ENCODE assay signal across 8 mouse cellular contexts in genomic region chr3:34662712-34663655, GRCm38 (mm10). TPM values are rescaled to one million over a fixed set of nuclear protein-coding genes. Genes with fewer than 3 reads are reported as not detected.
DNase-seq lines count a peak whose midpoint lies in the region; ATAC-seq and TF ChIP-seq lines count a peak whose summit lies in the region.

No protein-coding gene starts in this region.

- H3K36me3 ChIP-seq in liver, embryonic 11.5 days (ENCODE audit: control insufficient read depth, insufficient read depth, low read length) = no peaks in the 10 kb centered on the region
- no peaks in the 10 kb centered on the region for H3K36me3 ChIP-seq in stomach, postnatal 0 days (ENCODE audit: control insufficient read depth, insufficient read depth, low read length)

- 8% methylated on average over 53 of the region's 53 CpGs for WGBS in cerebellum, adult 2 months
- 2% methylated on average over 53 of the region's 53 CpGs for WGBS in liver, embryonic 11.5 days
- WGBS in stomach, postnatal 0 days = 3% methylated on average over 53 of the region's 53 CpGs

- no peak for TF ChIP-seq CTCF in cerebellum, adult 2 months (IDR thresholded peaks at IDR 0.05; ENCODE audit: borderline replicate concordance, insufficient read depth, low read depth, low read length)
- TF ChIP-seq CTCF in stomach, postnatal 0 days (IDR thresholded peaks at IDR 0.05; ENCODE audit: low read depth) = no peak

- peak overlapping the region; percentile 35; the same call in 1 of the 2 replicates for H3K27ac ChIP-seq in cerebellum, adult 2 months (ENCODE audit: insufficient read depth, low read length)
- H3K27ac ChIP-seq in liver, embryonic 11.5 days (ENCODE audit: low read depth, low read length) = no peak overlapping the region
- H3K27ac ChIP-seq in stomach, postnatal 0 days (replicated peaks) = peak overlapping the region; percentile 95

- no peak for ATAC-seq in liver, embryonic 11.5 days (replicated peaks; ENCODE audit: low FRiP score)
- ATAC-seq in stomach, postnatal 0 days (ENCODE audit: low FRiP score, low TSS enrichment) = no peak

- TF ChIP-seq EP300 in stomach, postnatal 0 days (optimal IDR thresholded peaks at IDR 0.05) = no peak

- H3K27me3 ChIP-seq in cerebellum, adult 2 months (ENCODE audit: control insufficient read depth, insufficient read depth, low read length) = peaks cover 10% of the 10 kb centered on the region; the same call in 1 of the 2 replicates
- H3K27me3 ChIP-seq in liver, embryonic 11.5 days (replicated peaks; ENCODE audit: control insufficient read depth, insufficient read depth, low read length) = peaks cover 99% of the 10 kb centered on the region
- peaks cover 4% of the 10 kb centered on the region; the same call in 1 of the 2 replicates for H3K27me3 ChIP-seq in stomach, postnatal 0 days (ENCODE audit: control insufficient read depth, insufficient read depth, low read length)

- H3K4me2 ChIP-seq in liver, embryonic 11.5 days = peak overlapping the region; percentile 50
- H3K4me2 ChIP-seq in stomach, postnatal 0 days (replicated peaks; ENCODE audit: low read depth) = peak overlapping the region; percentile 68

- DNase-seq in cerebellum, adult 2 months = no peak
- DNase-seq in cerebellum, adult 9-11 months = no peak
- peak; percentile 50 to 51 for DNase-seq in right cerebral cortex, postnatal 10 days (ENCODE audit: low spot score in 2 of 2)
- DNase-seq in right cerebral cortex, adult 18-20 months = no peak
- DNase-seq in liver, embryonic 11.5 days (ENCODE audit: low spot score) = no peak
- peak; percentile 47 for DNase-seq in stomach, postnatal 0 days (ENCODE audit: low spot score)
- DNase-seq in adrenal gland, adult 18-20 months (ENCODE audit: low spot score in 2 of 2) = no peak
- no peak for DNase-seq in frontal cortex, postnatal 25 days (ENCODE audit: low spot score in 2 of 2)

- no peak overlapping the region for H3K9ac ChIP-seq in liver, embryonic 11.5 days (ENCODE audit: low read depth, low read length)
- peak overlapping the region; percentile 63 for H3K9ac ChIP-seq in stomach, postnatal 0 days (ENCODE audit: low read length)

- no peak for TF ChIP-seq POLR2A in cerebellum, adult 2 months (IDR thresholded peaks at IDR 0.05; ENCODE audit: borderline replicate concordance, insufficient read depth, low read length)

- H3K9me3 ChIP-seq in liver, embryonic 11.5 days (ENCODE audit: control insufficient read depth, low read length) = no peaks in the 10 kb centered on the region
- no peaks in the 10 kb centered on the region for H3K9me3 ChIP-seq in stomach, postnatal 0 days (ENCODE audit: control insufficient read depth, low read length)

- H3K4me3 ChIP-seq in cerebellum, adult 2 months (replicated peaks; ENCODE audit: insufficient read depth, low read depth, low read length) = no peak overlapping the region
- no peak overlapping the region for H3K4me3 ChIP-seq in liver, embryonic 11.5 days (ENCODE audit: low read depth, low read length)
- peak overlapping the region; percentile 48 for H3K4me3 ChIP-seq in stomach, postnatal 0 days (ENCODE audit: low read depth, low read length)

- no peaks in the 10 kb centered on the region for H3K4me1 ChIP-seq in cerebellum, adult 2 months (ENCODE audit: control insufficient read depth, insufficient read depth, low read length)
- H3K4me1 ChIP-seq in liver, embryonic 11.5 days (replicated peaks; ENCODE audit: control insufficient read depth, insufficient read depth, low read length) = peaks cover 8% of the 10 kb centered on the region
- no peaks in the 10 kb centered on the region for H3K4me1 ChIP-seq in stomach, postnatal 0 days (replicated peaks; ENCODE audit: control insufficient read depth, insufficient read depth)

RNA-seq across cellular contexts. Expression of gene Sox2, which starts 12.8 kb away (rescaled TPM):
- polyA plus RNA-seq in cerebellum, adult 2 months (2012; rRNA removed) = 24.5 and 26.5 TPM in 2 replicates
- polyA plus RNA-seq in liver, embryonic 11.5 days (2014; fragmentation: Nextera tagmentation; extraction: Ambion mirVana) = 0.48 and 0.55 TPM in 2 replicates
- 11.6 and 14.7 TPM in 2 replicates for polyA plus RNA-seq in stomach, postnatal 0 days (2015; fragmentation: Nextera tagmentation; extraction: Ambion mirVana)
- under 1 TPM; 0.22 to 0.30 TPM for total RNA-seq in adrenal gland, adult 18-20 months (2021)

Comparison
In these comparisons a context has a peak if more than half of its experiments do, and no peak if none do; other contexts are left out.
1. DNase-seq: peak in right cerebral cortex, postnatal 10 days (2 of 2) and stomach, postnatal 0 days (single experiment); none in cerebellum, adult 2 months (0 of 2), cerebellum, adult 9-11 months (single experiment), right cerebral cortex, adult 18-20 months (single experiment), liver, embryonic 11.5 days (single experiment), adrenal gland, adult 18-20 months (0 of 2) and frontal cortex, postnatal 25 days (0 of 2).